Mouse (Mus musculus): ENCODE data around the gene Edar.

DNA sequence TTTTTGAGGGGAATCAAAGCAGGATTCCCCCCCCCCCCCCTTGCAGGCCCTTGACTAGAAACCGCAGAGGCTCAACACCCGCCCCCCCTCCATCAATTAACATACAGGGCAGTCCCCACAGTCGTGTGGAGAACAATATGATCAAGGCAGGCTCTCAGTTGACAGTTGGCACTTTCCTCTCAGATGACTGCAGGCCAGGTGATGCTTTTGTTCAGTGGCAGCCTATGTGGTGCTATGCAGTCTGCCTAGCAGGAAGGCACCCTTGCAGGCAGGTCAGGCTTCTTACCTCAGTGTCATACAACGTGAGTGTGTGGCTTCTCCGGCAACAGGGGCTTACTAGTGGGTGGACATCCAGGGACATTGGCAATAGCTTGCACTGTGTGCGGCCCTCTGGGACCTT, 25.1 kb upstream of the Edar start:
- TF ChIP-seq POLR2A (IDR thresholded peaks at IDR 0.05; ENCODE audit: low read depth, low read length), result no peak
- TF ChIP-seq CTCF (IDR thresholded peaks at IDR 0.05; ENCODE audit: extremely low read depth, insufficient read length, insufficient replicate concordance, low read depth, low read length), result no peak

Measured in small intestine, adult 2 months (tissue).